Mouse (Mus musculus): ENCODE measurements around the gene Gab1. TPM values are rescaled to one million over a fixed set of nuclear protein-coding genes. Genes with fewer than 3 reads are reported as not detected.

The Gab1 gene
- total RNA-seq, 2 experiments from 2014 or later = 9.4 to 9.8 TPM

DNA sequence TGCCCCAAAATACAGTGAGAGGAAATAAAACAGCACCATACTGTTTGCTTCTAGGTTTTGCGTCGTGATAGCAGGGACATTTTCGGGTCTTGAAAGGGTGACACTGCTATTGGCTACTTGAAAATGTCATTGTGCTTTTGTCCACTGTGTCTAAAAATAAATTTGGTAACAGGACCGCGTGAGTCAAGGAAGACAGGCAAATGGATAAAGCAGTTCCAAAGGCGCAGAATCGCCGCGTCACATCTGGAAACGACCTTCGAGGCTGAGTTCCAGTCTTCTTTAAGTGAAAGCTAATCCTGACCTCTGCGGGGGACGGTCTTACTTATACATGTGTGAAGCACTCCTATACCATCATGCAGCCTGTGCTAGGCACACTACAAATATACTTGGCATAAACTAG is 35.0 kb downstream of the Gab1 start:
- no peak for DNase-seq

- DNase-seq = no peak
Measured at GRCm38 (mm10) chr8:80843744-80844434, 36.4 kb downstream of the Gab1 start.

DNA sequence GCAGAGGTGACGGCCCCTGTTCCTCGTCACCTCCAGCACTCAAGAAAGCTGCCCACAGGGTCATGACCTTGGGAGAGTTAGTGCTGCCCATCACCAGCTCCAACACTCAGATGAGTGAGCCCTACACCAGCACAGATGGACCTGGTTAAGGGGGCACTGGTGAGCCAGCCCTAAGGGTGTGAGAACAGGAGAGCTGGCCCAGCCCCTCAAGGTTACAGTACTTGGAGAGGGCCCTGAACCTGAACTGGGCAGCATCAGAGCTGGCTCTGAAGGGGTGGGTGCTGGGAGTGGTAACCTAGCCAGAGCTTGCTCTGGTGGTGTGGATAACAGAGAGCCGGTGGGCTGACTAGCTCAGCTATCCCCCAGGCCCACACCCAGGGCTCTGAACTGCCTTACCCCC is 37.8 kb downstream of the Gab1 start:
- no peak for DNase-seq

GRCm38 (mm10) chr8:80840090-80840489 is 40.2 kb downstream of the Gab1 start:
- no peak for DNase-seq

DNA sequence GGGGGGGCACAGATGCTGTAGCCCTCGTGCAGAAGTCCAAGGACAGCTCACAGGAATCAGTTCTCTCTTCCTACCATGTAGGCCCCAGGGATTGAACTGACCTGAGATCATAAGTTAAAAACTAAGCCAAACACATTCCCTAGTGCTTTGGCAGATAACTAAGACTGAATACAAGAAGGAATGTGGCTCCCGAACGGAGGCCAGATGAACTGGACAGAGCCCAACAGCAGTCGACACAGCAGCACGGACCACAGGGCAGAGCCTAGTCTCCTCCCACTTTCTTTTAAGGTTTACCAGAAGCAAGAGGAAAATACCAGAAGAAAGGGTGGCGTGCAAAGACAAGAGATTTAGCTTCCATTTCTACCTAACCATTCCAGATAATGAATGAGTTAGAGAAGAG is 42.1 kb downstream of the Gab1 start:
- DNase-seq = peak; percentile 67

GRCm38 (mm10) chr8:80835401-80835800 is 44.9 kb downstream of the Gab1 start:
- DNase-seq = no peak

DNA sequence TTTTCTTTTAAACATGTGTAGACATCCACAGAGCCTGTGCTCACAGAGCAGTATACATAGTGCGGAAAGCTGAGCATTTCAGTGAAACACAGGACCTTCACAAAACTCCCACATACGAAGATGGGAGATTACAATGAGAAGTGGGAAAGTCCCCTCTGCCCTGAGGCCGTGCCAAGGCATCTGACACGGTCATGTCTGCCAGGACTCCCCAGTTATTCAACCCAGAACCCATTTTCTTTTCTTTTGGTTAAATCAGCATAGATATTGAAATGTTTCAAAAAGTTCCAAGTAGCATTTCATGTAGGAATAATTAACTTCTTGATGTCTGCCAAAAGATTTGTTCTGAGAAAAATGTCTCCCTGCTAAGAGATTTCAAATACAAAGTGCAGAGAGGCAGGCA is 45.9 kb downstream of the Gab1 start:
- no peak for DNase-seq

- DNase-seq = no peak
Measured at GRCm38 (mm10) chr8:80832534-80832933, 47.8 kb downstream of the Gab1 start.

- no peak for DNase-seq
Measured at GRCm38 (mm10) chr8:80831876-80832524, 48.3 kb downstream of the Gab1 start.

- DNase-seq = no peak
Measured at GRCm38 (mm10) chr8:80830724-80831566, 49.4 kb downstream of the Gab1 start.

- no peak for DNase-seq
Measured at GRCm38 (mm10) chr8:80830141-80830540, 50.2 kb downstream of the Gab1 start.

DNA sequence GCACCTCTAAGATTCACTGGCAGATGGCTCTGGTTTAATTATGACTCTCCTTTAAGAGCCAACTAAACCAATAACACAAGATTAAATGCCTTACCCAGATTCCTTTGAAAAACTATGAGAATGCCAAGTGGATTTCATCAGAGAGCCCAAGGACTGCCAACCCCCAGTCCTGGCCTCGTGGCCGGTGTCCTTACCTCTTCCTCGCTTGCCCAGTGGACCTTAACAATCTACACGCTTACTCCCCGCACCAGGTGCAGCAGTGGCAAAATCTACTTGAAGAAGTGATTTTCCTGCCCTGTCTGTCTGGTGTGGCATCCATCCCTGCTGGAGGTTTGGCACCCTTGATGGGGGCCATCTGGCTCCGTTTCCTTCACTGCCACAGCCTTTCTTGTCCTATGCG is 53.3 kb downstream of the Gab1 start:
- peak; percentile 39 for DNase-seq

DNA sequence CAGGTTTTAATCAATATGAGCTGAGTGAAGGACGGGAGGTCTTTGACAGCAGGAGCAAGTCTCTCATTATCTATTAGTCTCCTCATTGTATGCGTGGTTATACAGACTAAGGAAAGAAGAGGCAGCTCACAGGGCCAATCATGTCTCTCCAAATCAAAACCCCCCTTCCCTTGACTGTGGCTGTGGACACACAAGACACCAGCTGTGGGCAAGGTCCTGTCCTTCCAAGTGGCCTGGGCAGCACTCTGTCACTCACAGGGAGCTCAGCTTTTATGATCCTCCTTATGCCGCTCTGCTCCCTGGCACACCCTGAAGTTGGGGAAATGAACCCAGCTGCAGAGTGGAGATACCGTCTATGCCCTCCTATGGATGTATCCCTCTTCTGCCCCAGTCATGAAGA is 55.2 kb downstream of the Gab1 start:
- DNase-seq = no peak

DNA sequence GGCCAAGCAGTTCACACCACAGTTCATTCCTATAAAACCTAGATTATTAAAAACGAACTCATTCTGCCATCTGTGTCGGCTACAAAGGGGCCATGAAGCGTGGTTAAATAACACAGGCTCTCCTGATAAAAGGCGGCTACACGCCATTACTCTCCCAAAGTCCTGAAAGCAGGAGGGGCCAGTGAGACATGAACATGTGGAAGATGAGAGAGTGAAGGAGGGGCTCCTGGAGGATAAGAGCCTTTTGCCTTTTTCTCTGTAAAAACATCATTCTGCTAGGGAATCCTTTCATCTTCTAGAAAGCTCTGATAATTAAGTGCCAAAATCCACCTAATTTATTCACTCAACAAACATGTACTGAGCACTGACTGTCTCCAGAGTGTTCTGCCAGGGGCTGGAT is 55.9 kb downstream of the Gab1 start:
- DNase-seq = no peak

DNA sequence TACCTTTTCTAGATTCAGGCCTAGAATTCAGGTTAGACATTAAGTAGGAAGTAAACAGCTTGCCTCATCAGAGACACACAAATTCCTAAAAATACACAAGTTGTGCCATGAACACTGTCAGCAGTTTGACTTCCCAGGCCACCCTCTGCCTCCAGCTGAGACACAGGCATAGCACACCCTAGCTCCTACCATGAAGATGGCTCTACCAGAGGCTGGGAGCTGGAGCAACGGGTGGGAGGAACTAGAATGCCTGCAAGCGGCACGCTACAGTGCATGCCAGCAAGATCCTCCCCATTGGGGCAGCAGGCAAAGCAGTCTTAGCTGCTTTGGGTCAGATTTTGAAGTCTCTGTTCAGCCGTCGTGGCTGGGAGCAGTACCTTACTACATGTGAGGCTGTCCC is 57.1 kb downstream of the Gab1 start:
- DNase-seq = no peak

GRCm38 (mm10) chr8:80821367-80822225 is 58.7 kb downstream of the Gab1 start:
- no peak for DNase-seq

DNA sequence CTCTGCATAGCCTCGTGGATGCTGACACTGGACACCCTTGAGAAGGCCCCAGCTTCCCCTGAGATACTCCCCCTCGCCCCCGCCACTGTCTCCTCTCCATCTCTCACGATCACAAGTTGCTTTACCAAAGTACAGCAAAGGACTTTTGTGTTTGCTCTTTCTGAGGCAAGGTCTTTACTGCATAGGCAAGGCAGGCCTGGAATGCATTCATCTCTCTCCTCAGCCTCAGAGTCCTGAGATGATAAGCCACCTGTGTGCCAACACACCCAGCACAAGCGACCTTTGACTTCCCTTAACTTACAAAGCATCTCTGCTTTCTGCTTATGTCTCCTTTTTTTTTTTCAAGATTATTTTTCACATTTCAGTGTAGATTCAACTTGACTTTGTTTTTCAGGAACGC is 61.3 kb downstream of the Gab1 start:
- no peak for DNase-seq

- DNase-seq = no peak
Measured at GRCm38 (mm10) chr8:80817065-80817464, 63.3 kb downstream of the Gab1 start.

DNA sequence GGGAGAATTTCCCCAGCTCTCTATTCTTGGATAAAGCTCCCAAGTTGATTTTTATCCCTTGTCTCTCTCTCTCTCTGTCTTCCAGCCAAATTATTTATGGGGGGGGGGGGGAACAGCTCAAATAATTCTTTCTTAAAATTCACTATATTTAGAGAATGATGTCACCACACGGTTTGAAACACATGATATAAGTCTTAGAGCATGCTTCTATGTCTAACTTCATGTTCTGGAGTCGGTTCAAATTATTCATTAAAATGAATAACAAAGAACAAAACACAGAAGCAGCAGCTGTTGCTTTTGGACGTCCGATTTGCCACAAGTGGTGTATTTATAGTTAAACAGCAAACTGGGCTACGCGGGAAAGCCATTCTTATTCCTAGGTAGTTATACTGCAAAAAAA is 65.1 kb downstream of the Gab1 start:
- DNase-seq = no peak

GRCm38 (mm10) chr8:80814087-80814791 is 66.1 kb downstream of the Gab1 start:
- peak; percentile 33 for DNase-seq

DNA sequence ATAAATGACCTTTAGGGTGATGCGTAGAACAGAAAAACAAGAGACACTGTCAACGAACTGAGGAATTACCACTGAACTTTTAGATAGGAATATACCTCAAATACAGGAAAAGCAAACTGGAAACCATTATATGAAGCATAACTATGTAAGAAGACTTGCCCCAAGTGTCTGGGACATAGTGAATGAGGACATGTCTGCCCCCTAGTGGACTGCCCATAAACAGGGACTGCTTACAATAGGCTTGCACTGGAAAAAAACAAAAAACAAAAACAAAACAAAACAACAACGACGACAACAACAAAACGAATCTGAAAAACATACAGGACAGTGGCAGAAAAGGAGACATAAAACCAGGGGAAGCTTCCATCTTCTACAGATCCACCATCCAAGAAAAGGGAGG is 66.9 kb downstream of the Gab1 start:
- DNase-seq = no peak

GRCm38 (mm10) chr8:80811591-80811991 is 68.7 kb downstream of the Gab1 start:
- peak; percentile 57 for DNase-seq
